Mouse (Mus musculus): ENCODE measurements around the gene March6.

The March6 gene

DNA sequence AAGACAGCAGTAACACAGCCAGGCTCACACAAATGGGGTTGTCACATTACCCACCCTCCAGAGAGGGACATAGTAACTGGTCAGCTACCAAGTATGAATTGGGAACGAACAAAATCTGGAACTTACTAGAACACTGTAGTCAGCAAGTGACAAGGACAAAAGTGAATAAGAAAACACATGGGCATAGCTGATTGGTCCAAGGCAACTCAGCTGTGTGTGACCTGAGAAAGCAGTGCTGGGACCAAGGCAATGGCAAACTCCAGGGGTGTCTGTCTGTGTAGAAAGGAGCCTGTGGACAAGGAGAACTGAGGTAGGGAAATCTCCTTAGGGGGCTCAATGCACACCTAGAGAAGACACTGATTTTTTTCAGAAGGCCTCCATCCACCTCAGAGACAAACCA is 19.1 kb downstream of the March6 start:
- no peak for DNase-seq (ENCODE audit: low spot score)

- no peak for DNase-seq (ENCODE audit: low spot score)
Measured at GRCm38 (mm10) chr15:31511406-31511771, 19.5 kb downstream of the March6 start.

DNA sequence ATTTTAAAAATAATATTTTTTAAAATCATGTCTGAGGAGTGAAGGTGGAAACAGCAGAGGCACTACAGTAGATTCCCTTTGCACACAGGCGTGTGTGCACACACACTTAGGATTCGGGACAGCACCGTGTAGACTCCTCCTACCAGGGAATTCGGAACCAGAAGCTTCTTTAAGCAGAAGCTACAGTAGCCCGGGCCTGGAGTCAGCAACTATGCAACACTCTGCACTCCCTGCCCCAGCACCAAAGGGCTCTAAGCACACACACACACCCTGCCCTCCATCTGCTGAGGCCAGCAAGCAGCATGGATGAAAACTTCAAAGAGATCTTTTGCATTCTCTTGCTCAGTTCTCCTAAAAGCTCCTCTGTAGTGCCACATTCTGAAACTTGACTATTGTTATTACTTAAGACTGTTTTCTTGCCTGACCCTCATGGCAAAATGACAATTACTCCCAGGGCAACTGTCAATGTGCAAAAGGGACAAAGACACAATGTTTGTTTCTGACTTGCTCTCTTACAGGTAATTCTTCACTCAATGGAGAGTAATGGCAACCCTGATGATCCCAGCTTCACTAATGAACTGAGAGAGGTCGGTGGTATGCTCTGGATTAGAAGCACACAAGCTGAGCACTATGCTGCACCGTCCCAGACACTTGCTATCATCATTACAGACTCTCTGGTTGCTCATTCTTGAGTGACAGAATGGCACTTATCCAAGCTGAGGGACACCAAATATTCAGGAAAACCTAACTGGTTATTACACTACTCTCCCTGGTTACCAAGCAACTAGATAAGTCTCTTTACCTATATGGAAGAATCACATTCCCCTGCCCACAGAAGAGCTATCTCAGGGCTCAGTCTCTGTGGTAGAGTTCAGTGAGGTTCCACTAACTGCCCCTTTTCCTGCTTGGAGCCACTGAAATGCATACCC is 20.1 kb downstream of the March6 start:
- no peak for DNase-seq (ENCODE audit: low spot score)

DNA sequence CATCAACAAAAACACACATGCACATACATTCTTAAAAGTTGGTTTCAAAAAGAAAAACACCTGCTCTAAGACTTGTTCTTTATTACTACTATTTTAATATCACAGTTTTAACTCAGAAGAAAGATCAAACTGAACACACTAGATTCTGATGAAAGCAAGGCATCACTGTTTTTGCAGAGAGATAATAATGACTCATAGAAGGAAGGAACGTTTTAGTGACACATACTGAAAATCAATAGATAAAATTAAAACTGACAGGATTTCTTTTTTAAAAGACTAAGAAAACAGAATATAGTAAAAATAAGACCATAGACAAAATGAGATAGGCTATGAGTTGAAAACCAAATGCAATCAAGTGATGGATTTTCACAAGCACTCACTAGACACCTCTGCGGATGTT is 25.8 kb downstream of the March6 start:
- no peak for DNase-seq (ENCODE audit: low spot score)

- no peak for DNase-seq (ENCODE audit: low spot score)
Measured at GRCm38 (mm10) chr15:31503447-31503846, 27.4 kb downstream of the March6 start.

GRCm38 (mm10) chr15:31502996-31503395 is 27.9 kb downstream of the March6 start:
- DNase-seq (ENCODE audit: low spot score), result no peak

- DNase-seq (ENCODE audit: low spot score), result no peak
Measured at GRCm38 (mm10) chr15:31502313-31502712, 28.5 kb downstream of the March6 start.

DNA sequence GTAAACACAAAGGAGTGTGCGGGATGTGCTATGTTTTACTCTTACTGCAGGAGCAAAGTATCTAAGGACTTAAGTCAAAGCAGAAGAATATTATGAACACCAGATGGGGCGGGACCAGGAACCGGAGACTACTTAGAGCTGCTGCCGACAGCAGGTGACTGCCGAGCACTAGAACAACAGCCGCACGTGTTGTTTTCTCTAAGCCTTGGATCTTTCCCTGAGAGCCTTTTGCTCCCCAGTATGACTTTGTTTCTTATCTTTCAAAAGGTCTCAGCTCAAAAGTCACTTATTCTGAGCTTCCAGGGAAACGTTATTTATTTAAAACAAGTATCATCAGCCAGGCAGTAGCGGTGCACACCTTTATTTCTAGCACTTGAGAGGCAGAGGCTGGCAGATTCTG is 36.0 kb downstream of the March6 start:
- DNase-seq (ENCODE audit: low spot score), result no peak

DNA sequence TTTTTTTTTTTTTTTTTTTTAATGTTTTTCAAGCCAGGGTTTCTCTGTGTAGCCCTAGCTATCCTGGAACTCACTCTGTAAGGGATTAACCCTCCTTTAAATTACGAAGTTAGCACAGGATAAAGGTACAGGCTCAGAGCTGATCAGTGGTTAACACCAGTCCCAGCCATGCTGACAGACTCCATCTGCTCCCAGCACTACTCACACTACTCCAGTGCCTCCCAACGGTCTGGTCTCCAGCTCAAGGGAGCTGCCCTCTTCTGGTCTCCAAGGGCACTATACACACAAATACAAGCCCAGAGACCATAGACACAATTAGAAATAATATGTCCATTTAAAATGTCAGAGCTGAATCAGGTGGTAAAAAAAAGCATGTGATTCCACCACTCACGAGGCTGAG is 36.5 kb downstream of the March6 start:
- no peak for DNase-seq (ENCODE audit: low spot score)

DNA sequence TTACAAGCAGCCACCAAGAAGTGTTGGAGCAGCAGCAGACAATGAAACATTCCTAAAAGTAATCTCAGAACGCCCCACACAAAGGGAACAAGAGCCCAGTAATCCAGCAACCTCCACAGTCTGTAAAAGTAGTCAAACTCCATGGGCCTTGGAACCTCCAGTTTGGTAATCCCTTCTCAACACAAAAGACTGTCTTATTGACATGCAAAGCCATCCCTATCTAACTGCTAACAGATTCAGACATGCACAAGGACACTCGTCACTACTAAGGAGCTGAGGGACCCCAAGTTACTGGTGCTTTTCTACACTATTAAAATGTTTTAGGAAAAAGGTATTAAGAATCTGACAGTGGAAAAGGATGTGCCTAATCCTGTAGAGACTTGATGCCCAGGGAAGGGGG is 43.4 kb downstream of the March6 start:
- DNase-seq (ENCODE audit: low spot score), result no peak

DNA sequence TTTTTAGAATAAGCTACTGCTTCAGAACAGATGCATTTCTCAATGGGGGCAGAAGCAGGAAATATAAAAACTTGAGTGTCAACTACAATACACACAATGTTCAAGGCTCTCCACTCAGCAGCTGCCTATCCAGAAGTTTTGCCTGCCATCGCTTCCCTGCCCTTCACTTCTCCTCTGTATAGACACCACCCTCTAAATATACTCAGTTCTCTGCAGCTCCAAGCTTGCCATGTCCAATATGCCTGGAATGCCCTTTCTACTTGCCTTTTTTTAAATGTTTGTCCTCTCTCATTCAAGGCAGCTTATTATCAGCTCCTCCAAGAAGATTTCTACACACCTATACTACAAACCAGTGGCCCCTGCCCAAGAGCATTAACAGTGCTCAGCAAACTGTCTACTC is 54.2 kb downstream of the March6 start:
- DNase-seq (ENCODE audit: low spot score), result no peak

GRCm38 (mm10) chr15:31472645-31473574 is 57.9 kb downstream of the March6 start:
- DNase-seq (ENCODE audit: low spot score), result no peak

- DNase-seq (ENCODE audit: low spot score), result no peak
Measured at GRCm38 (mm10) chr15:31471529-31471928, 59.3 kb downstream of the March6 start.

GRCm38 (mm10) chr15:31469497-31469896 is 61.4 kb downstream of the March6 start:
- no peak for DNase-seq (ENCODE audit: low spot score)

DNA sequence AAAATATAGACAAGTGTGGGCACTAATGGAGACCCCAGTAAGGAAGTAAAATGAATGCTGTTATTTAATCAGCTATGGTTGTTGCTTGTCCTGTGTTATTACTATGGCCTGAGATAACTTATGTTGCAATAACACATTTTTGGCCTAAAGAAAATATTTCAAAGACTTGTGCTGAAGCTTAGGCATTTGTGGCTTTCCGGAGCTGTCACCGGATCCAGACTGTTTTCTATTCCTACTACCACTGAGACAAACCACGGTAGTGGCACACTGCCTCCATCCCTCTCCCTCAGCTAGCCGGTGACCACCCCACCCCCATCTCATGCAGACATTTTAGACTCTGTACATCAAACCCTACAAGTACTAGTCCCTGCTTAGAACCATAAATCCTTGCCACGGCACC is 62.0 kb downstream of the March6 start:
- no peak for DNase-seq (ENCODE audit: low spot score)

DNA sequence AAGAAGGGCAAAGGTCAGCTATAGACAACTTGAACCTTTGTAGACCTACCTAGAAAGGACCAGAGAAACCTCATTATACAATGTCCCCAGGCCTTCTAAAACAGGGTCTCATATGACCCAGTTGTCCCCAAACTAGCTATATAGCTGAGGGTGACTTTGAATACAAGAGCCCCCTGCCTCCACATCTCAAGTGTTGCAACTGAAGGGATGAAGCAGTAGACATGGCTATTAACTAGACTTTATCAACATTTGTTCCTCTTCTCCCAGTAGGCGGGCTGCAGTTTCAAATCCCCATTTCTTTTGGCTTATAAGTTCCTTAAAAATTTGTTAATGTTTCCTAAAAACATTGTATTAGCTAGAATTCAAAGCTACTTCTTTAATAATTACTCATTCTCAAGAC is 64.1 kb downstream of the March6 start:
- no peak for DNase-seq (ENCODE audit: low spot score)

DNA sequence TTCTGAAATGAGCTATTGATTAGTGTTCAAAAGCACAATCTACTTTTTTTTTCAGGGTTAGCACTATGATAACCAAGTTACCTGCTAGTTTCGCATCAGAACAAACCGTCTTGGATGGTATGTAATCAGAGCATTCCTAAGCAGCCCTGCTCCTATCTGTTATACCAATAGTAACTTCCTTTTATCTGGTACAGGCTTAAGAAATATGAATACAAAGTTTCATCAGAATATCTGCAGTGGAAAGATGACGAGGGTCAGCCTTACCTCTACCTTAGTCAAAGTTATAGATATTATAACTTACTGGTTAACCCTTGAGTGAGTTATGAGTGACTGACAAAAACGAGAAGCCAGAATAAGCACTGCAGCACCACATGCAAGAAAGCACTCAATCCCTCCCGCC is 64.6 kb downstream of the March6 start:
- DNase-seq (ENCODE audit: low spot score), result no peak

- peak; percentile 75 for DNase-seq (ENCODE audit: low spot score)
Measured at GRCm38 (mm10) chr15:31465806-31466205, 65.0 kb downstream of the March6 start.

DNA sequence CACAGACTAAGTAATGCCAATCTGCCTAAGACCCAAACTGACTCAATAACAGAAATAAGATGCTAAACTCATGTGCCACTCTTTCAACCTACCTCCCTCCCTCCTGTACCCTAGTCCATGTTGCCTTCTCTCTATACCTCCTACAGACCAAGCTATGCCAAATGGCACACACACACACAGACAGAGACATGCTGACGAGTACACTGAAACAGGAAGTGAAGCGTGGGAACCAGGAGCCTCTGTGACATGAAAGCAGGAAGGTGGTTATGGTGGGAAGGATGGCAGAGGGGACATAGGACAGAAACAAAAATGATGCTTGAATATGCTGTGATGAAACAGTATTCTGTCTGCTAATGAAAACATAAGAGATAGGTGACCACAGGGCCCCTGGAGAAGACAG is 70.3 kb downstream of the March6 start:
- no peak for DNase-seq (ENCODE audit: low spot score)

DNA sequence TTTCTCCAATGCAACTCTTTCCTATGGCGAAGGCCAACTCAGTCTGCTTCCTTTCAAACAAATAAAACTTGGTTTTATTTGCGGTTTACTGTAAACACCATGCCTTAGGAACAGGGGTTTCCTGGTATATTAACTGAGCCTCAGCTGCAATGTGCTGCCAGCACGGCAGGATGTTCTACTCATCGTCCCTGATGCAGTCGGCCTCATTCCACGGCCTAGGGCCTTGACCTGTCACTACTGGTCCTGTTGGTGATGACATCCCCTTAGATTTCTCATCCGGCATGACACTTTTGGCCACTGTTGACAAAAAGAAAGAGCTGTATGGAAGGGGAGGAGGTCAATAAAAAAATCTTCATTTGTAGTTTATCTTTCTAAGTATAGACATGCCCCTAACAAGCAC is 72.8 kb downstream of the March6 start:
- DNase-seq (ENCODE audit: low spot score), result no peak

DNA sequence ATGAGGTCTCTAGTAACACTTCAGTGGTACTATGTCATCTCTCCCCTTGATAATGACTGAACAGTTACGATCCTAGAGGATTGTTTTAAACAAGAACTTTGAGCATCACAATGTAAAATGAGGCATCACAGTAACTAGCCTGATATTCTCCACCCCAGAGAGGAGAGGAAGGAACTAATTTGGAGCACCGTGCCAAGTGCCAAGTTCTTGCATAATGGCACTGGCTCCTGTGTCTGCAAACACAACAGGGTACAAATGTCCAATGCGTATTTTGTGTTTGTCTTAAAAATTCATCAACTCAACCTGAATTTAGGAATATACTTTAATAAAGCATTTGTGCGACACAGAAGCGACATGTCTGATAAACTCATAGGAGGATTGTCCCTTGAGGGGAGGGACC is 74.5 kb downstream of the March6 start:
- DNase-seq (ENCODE audit: low spot score), result peak; percentile 74

GRCm38 (mm10) chr15:31454861-31455295 is 76.0 kb downstream of the March6 start:
- DNase-seq (ENCODE audit: low spot score), result no peak

Measured in adipocyte (in vitro differentiated cells).